Mouse (Mus musculus) liver, adult 2 months (tissue): ENCODE results near the gene Hoxb3.

Source experiments
- CTCF ChIP-seq: fragments of 200-500 bp; IDR thresholded peaks from 2 replicates; pipeline ENCODE4 v1.5.1; 2011; ENCODE audit warnings: low read depth, low read length, control low read depth
- POLR2A ChIP-seq: fragments of 200-500 bp; IDR thresholded peaks from 2 replicates; pipeline ENCODE4 v1.6.1; 2011; ENCODE audit warnings: low read length, control low read depth; ENCODE audit not compliant: insufficient read depth; ENCODE audit errors: extremely low read depth

DNA sequence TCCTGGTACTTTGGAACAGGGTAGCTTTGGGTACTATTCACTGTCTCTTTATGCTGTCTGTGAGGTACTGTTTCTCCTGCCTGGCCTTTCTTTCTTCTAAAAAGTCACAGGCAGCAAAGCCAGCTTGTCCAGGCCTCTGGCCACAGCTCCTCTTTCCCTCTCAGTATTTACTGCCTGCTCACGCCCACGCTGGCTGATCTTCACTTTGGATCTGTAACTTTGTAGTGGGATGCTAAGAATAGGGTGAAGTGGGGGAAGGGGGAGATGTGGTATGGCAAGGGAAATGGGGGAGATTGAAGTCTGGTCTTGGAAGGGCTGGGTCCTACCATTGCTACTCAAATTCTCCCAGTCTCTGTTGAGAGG is 10.9 kb downstream of the Hoxb3 start:
- no peak for TF ChIP-seq POLR2A
- no peak for TF ChIP-seq CTCF
